Comparison of ENCODE assay signal across 21 mouse cellular contexts in genomic region chr8:12808018-12808417, GRCm38 (mm10). TPM values are rescaled to one million over a fixed set of nuclear protein-coding genes. Genes with fewer than 3 reads are reported as not detected.
A peak's percentile ranks its signal among the peaks of the same experiment; 100 is the strongest.
DNase-seq lines count a peak whose midpoint lies in the region; ATAC-seq lines count a peak whose summit lies in the region.
"Had no signal": no experiment of that assay in that cellular context is flagged by ENCODE, and none has a peak within 500 bp of the region (broad histone marks: within the 10 kb centered on the region; RNA-seq: fewer than 3 reads in every experiment).

No protein-coding gene starts in this region.

- WGBS in heart, embryonic 10.5 days: 92% methylated on average over 2 of the region's 2 CpGs
- WGBS in stomach, embryonic 15.5 days: 66% methylated on average over 2 of the region's 2 CpGs

- no peaks in the 10 kb centered on the region for H3K9me3 ChIP-seq in heart, embryonic 10.5 days
- H3K9me3 ChIP-seq in stomach, embryonic 15.5 days: no peaks in the 10 kb centered on the region
- H3K9me3 ChIP-seq: embryonic facial prominence, embryonic 13.5 days; heart, embryonic 12.5 days; limb, embryonic 12.5 days; liver, embryonic 12.5 days; neural tube, embryonic 12.5 days had no signal

- H3K4me2 ChIP-seq in stomach, embryonic 15.5 days: no peak overlapping the region
- H3K4me2 ChIP-seq: embryonic facial prominence, embryonic 13.5 days; heart, embryonic 12.5 days; hindbrain, embryonic 14.5 days; limb, embryonic 12.5 days; liver, embryonic 12.5 days; midbrain, embryonic 11.5 days; neural tube, embryonic 12.5 days had no signal

- H3K4me3 ChIP-seq in heart, embryonic 10.5 days: no peak overlapping the region
- H3K4me3 ChIP-seq in stomach, embryonic 15.5 days (replicated peaks): no peak overlapping the region
- H3K4me3 ChIP-seq: embryonic facial prominence, embryonic 13.5 days; heart, embryonic 12.5 days; limb, embryonic 12.5 days; liver, embryonic 12.5 days; neural tube, embryonic 12.5 days had no signal

- no peak for DNase-seq in heart, embryonic 10.5 days (ENCODE audit: low spot score)
- DNase-seq in heart, postnatal 4 days: no peak
- peak; percentile 30 for DNase-seq in fat pad, adult 2 months (ENCODE audit: extremely low read depth, low read depth, low spot score)
- peak; percentile 47 for DNase-seq in lung, postnatal 10 days
- DNase-seq in embryo, embryonic 10.5 days (ENCODE audit: low spot score): no peak
- DNase-seq in testis, postnatal 10 days (ENCODE audit: low spot score): no peak
- DNase-seq: B cell, adult 2 months; cerebellum, adult 9-11 months; forebrain, postnatal 0 days; heart, postnatal 14 days; right cerebral cortex, adult 18-20 months; thymus, adult 2 months had no signal

- H3K27ac ChIP-seq in heart, embryonic 10.5 days: peak overlapping the region; percentile 36; the same call in 1 of the 2 replicates
- peak overlapping the region; percentile 35; the same call in 1 of the 2 replicates for H3K27ac ChIP-seq in stomach, embryonic 15.5 days
- H3K27ac ChIP-seq: embryonic facial prominence, embryonic 13.5 days; hindbrain, embryonic 14.5 days; limb, embryonic 12.5 days; liver, embryonic 12.5 days; neural tube, embryonic 12.5 days had no signal

- ATAC-seq in stomach, embryonic 15.5 days (ENCODE audit: insufficient read depth, low FRiP score, low read depth): peak; percentile 38; the same call in 1 of the 2 replicates
- ATAC-seq: intestine, postnatal 0 days; liver, embryonic 12.5 days had no signal

- H3K4me1 ChIP-seq in heart, embryonic 10.5 days: peaks cover 28% of the 10 kb centered on the region
- H3K4me1 ChIP-seq in stomach, embryonic 15.5 days: 0 out of 2 replicates have a peak, but pooled peaks cover 13% of the 10 kb centered on the region
- H3K4me1 ChIP-seq: embryonic facial prominence, embryonic 13.5 days; limb, embryonic 12.5 days; liver, embryonic 12.5 days had no signal

- no peaks in the 10 kb centered on the region for H3K27me3 ChIP-seq in heart, embryonic 10.5 days (ENCODE audit: insufficient read depth, poor library complexity, severe bottlenecking)
- H3K27me3 ChIP-seq in stomach, embryonic 15.5 days (replicated peaks): no peaks in the 10 kb centered on the region
- H3K27me3 ChIP-seq: embryonic facial prominence, embryonic 13.5 days; heart, embryonic 12.5 days; limb, embryonic 12.5 days; neural tube, embryonic 12.5 days had no signal

- H3K36me3 ChIP-seq in heart, embryonic 10.5 days: peaks cover 30% of the 10 kb centered on the region
- peaks cover 11% of the 10 kb centered on the region for H3K36me3 ChIP-seq in stomach, embryonic 15.5 days
- H3K36me3 ChIP-seq: liver, embryonic 12.5 days had no signal

- no peak overlapping the region for H3K9ac ChIP-seq in stomach, embryonic 15.5 days
- H3K9ac ChIP-seq: embryonic facial prominence, embryonic 13.5 days; forebrain, postnatal 0 days; heart, embryonic 12.5 days; hindbrain, embryonic 14.5 days; limb, embryonic 12.5 days; liver, embryonic 12.5 days; neural tube, embryonic 12.5 days had no signal

RNA-seq across cellular contexts. Expression of gene Atp11a, which starts 51.2 kb away (rescaled TPM):
- 11.7 and 17.9 TPM in 2 replicates for polyA plus RNA-seq in heart, embryonic 10.5 days (2016; fragmentation: Nextera tagmentation; extraction: Ambion mirVana)
- total RNA-seq in heart, postnatal 4 days (2021): 10 to 100 TPM; 85.5 to 97.3 TPM
- 16.2 TPM in 2 replicates for polyA plus RNA-seq in stomach, embryonic 15.5 days (2015; fragmentation: Nextera tagmentation; extraction: Ambion mirVana)

Comparison
In these comparisons a context has a peak if more than half of its experiments do, and no peak if none do; other contexts are left out.
1. DNase-seq: peak in fat pad, adult 2 months (single experiment) and lung, postnatal 10 days (single experiment); none in heart, embryonic 10.5 days (single experiment), heart, postnatal 4 days (single experiment), embryo, embryonic 10.5 days (single experiment) and testis, postnatal 10 days (single experiment).